Mouse (Mus musculus) lung, postnatal 36 days (tissue): ENCODE measurements around the gene S100pbp.

Experiments
- DNase-seq: peaks from one replicate; pipeline ENCODE4 v3.0.0; 2022; ENCODE audit warnings: mixed read lengths

The S100pbp gene

DNA sequence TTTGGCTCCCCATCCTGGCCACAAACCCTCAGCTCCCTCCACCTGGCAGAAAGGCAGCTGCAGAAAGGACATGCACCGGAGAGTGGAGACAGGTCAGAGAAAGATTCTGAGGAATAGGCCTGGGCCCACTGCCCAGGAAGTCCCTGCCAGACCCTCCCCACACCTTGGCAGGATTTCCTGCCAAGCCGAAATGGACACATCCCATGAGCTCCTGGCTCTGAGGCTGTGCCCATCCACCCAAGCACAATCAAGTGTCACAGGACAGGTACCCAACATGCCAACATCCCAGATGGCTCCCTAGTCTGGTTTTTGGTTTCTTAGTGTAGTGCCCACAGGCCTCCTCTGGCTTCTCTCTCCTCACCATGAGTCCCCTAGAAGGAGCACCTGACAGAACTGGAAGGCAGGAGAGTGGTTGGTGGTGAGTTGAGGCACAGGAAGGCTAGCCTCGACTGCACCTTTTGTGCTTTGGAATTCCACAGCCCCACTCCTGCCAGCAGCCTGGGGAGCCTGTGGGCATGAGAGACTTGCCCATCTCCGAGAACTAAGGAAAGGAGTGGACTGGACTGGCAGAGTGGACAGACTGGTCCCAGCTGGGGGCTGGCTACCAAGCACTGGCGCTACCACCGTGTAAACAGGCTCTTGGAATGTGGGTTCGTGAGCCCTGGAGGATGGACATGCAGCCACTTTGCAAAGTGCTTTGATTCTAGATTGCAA is 31.0 kb upstream of the S100pbp start:
- DNase-seq: no peak

DNA sequence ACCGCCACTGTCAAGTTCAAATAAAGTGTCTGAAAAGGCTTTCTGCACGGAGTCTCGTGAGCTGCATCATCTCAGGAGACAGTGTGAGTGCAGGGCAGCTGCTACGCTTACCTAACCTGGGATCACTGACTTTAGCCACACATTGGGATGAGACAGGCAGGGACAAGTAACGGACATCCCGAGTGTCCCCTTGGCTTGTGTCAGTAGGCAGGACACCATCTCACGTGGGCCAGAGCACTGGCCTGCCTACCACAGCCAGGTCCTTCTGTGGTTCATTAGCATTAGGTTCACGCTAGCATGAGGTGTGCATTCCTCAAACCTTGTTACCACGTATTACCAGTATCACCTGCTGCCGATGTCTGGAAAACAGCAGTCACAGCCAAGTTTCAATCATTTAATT is 29.7 kb upstream of the S100pbp start:
- DNase-seq: no peak

DNA sequence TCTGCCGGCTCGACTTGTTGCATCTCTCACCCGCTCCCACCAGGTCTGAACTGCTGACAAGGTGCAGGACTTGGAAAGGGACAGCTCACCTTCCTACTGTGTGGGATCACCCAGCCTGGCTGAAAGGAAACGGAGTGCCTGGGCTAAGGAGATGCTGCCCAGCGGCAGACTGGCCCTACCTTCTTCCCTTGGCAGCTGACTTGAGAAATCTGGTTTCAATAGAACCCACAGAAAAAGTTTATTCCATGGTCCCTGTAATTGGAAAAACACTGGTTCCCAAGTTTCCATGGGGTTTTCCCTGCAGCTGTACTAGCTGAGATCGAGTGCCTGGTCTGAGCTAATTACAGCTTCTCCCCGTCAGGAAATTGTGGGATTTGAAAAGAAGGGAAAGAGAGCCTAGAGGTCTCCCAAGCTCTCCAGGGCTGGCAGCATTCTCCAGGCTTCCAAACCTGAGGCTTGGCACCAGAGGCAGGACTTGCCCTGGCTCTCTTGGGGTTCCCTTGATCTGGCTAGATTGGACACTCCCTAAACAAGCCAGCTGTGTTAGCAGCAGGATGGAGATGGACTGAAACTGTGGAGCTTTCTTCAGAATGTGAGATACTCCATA is 29.1 kb upstream of the S100pbp start:
- no peak for DNase-seq

DNA sequence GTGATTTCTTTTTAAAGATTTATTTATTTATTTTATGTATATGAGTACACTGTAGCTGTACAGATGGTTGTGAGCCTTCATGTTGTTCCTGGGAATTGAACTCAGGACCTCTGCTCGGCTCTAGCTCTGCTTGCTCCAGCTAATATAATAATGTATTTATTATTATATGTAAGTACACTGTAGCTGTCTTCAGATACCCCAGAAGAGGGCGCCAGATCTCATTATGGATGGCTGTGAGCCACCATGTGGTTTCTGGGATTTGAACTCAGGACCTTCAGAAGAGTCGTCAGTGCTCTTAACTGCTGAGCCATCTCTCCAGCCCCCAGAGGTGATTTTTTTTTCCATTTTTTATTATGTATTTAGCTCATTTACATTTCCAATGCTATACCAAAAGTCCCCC is 23.0 kb upstream of the S100pbp start:
- DNase-seq: peak; percentile 61

DNA sequence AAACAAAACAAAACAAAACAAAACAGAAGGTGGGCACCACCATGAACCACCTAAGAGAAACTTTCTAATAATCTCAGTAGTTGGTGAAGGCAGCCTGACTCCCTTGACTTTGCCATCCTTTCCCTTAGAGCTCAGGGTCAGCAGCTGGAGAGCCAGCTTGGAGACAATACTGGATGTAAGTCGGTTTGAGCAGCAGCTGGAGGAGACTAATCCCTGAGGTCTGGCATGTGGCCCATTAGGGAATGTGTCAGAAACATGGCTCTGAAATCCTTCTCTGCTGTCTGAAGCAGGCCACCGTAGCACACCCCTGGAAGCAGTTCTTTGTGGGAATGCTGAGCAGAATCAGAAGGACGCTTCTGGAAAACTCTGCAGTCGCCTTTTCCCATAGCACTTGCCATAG is 21.9 kb upstream of the S100pbp start:
- peak; percentile 45 for DNase-seq

DNA sequence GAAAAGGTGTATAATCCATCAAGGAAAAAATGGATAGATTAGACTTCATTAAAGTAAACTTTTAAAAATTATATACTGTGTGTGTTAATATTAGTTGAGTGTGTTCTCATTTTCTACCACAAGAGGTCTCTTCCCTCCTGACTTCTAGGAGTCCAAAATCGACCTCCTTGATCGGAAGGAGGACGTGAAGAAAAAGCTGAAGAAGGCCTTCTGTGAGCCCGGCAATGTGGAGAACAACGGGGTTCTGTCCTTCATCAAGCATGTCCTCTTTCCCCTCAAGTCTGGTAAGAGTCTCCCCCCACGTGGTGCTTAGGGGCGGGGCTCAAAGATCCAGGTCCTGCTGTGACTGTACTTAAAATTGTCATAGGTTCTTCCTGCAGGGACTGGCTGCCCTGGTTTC is 20.0 kb upstream of the S100pbp start:
- no peak for DNase-seq

DNA sequence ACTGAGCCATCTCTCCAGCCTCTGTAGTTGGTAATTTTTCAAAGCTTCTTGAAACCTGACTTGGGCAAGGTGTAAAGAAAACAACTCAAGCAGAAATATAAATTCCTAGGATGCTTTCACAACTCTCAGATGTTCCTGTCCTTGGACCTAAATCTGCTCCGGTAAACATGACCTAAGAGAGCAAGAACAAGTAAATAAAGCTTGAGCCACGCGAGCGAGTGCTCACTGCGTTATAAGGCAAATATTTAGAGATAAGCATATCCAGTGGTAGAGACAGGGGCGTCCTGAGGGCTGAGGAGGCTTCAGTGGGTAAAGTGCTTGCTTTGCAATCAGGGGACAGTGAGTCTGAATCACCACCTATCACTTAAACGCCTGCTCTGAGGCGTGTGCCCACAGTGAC is 17.3 kb upstream of the S100pbp start:
- DNase-seq: peak; percentile 21

DNA sequence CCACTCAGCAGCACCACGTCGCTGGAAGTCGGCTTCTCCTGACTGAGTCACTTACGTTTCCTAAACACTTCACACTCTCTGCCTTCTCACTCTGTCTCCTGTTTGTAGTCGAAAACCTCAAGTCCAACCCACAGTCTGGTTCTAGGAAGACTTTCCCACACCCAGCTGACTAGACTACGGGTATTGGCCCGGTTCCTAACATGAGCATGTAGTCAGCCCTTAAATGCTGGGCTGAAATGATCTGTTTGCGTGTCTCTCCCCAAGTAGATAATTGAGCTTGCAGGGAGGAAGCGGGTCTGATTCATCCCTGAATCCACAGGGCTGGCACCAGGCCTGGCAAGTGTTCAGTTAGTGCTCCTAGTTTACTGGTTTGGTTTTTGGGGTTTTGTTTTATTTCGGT is 15.1 kb upstream of the S100pbp start:
- no peak for DNase-seq

DNA sequence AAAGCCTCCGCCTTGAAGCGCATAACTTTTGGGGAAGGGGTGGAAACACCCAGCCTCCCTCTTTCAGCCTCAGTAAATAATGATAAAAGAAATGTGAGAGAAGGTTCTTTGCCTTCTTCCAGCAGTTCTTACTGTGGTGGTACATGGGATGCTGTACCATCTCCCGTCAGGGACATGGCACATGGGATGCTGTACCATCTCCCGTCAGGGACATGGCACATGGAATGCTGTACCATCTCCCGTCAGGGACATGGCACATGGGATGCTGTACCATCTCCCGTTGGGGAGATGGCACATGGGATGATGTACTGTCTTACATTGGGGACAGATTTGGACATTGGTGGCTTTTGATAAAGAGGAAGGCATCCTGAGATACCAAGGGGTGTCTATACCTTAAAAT is 8.0 kb upstream of the S100pbp start:
- no peak for DNase-seq

DNA sequence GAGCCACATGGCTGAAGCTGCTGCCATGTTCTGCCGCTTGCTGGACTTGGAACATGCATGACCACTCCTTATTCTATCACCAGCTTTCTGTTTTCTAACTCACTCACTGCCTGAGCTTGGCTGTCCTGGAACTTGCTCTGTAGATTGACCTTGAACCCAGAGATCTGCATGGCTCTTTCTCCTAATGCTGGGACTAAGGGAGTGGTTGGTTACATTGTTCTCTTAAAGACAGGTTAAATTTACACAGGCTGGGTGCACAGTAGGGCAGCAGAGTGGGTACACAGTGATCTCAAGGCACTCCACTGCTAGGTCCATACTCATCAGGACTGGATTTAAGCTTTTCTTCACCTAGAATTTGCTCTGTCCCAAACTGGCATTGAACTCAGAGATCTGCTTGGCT is 4.8 kb upstream of the S100pbp start:
- DNase-seq: no peak

DNA sequence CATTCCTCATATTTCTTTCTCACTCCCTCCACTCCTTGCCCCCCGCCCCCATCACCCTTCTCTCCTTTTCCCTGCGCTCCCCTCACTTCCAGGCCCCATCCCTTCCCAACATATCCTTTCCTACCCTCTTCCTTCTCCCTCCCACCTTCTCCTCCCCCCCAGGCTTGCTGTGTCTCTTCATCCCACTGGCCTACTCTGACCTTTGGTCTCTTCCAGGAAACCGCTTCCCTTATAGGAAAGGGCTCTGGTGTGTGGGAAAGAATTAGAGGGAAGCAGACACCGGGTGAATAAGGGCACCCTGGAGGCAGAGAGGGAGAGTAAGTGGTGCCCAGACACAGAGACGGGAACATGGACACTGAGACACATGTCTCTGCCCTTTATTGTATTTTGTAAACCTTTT is 2.2 kb upstream of the S100pbp start:
- DNase-seq: no peak

DNA sequence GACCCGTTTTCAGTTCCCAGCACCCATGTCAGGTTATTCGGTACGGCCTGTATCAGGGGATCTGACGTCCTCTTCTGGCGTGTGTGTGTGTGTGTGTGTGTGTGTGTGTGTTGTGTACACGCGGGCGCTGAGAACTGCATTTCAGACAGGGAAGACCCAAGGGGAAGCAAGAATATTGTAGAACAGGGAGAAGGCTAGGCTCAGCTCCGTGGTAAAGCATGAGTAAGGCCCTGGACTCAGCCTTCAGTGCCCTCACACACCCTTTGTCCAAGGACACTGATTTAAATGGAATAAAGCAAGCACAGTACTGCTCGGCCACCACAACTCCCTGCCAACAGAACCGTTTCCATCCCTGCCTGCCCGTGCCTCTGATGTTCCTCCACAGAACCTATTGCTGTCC is 1.0 kb upstream of the S100pbp start:
- peak; percentile 21 for DNase-seq

DNA sequence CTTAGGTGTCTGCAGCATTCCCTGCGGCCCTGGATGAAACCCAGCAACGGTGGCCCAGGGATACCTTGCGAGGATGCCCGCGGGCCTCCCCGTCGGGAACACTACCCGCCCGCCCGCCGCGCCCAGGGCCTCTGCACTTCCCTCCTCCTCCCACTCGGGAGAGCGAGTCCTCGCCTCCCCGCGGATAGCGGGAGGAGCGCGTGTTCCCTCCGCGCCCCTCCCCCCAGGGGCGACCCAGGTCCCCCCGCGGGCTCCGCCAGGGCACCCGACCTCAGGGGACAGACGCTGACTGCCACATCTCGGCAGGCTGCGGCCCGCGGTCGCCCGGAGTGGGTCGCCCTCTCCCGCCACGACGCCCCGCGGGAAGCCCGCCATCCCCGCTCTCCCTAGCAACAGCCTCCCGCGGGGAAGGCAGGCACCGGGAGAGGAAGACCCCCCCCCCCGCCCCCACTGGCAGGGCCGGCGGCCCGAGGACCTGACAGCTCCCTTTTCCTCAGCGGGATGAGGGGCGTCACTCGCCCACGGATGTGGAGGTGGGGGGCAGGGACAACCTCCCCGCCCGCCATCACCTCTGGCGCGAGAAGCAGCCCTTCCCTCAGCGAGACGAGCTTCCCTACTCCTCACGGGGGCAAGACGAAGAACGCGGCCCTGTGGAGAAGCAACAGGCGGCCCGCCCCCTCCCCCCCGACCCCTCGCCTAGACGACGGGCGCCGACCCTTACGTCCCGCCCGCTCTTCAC is 555 bp downstream of the S100pbp start:
- DNase-seq: peak; percentile 38

DNA sequence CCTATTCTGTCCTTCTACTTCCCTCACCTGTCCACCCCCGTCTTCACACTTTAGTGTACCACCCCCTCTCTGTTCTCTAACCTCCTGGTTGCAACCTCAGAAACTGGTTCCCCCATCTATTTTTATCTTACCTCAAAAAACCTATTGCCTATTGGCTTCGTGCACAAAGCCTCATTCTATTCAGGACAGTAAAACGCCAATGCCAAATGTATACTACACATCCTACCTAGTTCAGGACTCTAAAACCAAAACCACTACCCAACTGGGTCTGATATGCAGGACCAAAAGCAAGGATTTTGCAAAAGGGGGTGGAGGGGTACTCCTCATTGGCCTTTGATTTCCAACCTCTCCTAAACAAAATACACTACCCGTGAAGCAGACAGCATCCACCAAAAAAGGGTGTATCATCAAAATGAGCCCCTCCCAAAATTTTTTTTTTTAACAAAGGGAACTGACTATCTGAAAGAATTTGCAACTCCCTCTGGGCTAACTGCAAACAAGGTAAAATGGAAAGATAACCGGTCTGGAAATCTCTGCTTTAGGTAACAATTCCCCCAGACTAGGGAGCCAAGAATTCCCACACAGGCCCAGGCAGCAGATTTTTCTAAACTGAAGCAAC is 1.4 kb downstream of the S100pbp start:
- DNase-seq: no peak

DNA sequence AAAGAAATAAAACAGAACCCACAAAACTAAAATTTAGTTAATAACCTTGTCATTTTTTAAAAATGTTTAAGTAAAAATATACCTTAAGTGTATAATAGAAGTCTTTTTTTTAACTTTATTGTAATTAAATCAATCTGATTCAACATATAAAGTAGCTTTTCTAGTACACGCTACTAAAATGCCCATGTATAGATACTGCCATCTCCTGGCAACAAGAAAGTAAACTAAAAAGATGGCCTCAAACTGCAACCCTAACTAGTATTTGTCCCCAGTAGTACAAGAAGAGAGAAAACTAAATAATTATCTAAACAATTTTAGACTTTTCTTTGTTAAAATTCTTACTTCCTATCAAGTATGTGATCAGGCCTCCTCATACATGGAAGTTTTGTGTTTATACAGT is 10.0 kb downstream of the S100pbp start:
- no peak for DNase-seq

DNA sequence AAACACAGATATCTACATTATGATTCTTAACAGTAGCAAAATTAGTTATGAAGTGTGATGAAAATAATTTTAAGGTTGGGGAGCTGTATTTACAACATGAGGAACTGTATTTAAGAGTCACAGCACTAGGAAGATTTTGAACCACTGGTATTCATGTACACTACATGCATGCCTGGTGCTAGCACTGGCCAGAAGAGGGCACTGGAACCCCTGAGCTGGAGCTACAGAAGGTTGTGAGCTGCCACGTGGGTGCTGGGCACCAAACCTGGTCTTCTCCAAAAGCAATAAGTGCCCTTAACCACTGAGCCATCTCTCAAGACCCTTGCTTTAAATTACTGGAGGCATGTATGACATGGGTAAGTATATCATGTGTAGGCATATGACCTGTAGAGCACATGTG is 17.0 kb downstream of the S100pbp start:
- DNase-seq: no peak

DNA sequence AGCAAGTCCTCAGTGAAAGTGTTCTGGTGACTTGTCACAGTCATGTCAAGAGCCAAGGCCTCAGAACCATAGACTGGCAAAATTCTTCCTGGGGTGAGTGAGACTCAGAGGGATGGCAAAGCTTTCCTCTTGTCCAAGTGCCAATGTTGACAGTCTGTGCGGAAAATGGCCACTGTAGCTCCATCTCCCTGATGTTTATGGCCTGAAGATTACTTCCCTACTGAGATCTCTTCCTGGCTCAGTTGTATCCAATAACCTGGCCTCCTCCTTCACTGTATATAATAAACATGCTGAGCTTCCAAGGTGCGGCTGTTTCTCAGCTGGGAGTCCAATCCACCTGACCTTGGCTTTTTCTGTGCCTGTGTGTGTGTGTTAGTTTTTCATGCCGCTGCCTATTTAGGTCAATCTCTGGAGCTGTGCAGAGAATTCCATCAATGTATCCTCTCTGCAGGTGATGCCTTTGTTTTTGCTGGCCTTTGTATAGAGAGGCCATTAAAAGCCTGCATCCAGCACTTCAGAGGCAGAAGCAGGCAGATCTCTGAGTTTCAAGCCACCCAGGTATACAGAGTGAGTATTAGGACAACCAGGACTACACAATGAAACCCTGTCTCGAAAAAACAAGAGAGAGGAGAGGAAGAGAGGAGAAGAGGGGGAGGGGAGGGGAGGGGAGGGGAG is 27.8 kb downstream of the S100pbp start:
- no peak for DNase-seq

DNA sequence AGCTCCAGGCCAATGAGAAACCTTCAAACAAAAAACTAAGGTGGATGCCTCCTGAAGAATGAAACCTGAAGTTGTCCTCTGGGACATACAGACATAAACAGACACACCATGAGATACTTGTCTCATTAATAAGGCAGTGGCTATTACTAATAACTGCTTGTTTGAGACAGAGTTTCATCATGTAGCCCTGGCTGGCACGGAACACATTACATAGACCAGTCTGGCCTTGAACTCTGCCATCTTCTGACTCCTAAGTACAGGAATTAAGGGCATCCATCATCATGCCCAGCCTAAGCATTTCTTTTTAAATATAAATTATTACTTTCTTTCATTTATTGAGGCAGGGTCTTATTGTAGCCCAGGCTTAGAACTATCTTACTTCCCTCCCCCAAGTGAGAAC is 28.5 kb downstream of the S100pbp start:
- DNase-seq: no peak

DNA sequence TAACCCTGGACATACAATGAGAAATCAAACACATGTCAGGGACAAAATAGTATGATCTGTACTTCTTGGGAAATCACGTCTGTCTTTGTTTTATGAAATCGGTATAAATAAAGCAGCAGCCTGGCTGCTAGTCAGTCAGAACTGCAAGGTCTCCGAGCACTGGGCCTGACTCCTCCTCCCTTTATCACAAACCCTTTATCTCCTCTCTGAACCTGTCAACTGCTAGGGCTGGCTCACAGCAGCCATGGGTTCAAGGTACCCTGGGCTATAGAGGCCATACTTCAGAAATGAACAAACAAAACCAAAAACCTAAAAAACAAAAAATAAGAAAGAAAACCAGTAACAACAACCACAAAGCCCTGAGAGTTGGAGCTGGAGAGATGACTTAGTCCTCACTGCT is 31.0 kb downstream of the S100pbp start:
- no peak for DNase-seq

DNA sequence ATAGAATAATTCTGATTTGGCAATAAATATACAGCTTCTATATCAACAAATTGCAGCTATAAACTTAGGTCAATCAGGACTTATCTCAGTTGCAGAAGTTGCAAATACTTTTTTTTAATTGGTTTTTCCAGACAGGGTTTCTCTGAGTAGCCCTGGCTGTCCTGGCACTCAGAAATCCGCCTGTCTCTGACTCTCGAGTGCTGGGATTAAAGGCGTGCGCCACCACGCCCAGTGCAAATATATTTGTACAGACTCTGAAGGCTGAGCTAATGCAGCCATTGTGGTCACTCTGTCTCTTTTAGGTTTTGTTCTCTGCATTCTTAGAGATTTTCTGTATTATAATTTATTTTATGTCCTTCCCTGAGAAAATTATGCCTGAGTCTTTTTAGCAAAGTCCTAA is 32.0 kb downstream of the S100pbp start:
- no peak for DNase-seq

DNA sequence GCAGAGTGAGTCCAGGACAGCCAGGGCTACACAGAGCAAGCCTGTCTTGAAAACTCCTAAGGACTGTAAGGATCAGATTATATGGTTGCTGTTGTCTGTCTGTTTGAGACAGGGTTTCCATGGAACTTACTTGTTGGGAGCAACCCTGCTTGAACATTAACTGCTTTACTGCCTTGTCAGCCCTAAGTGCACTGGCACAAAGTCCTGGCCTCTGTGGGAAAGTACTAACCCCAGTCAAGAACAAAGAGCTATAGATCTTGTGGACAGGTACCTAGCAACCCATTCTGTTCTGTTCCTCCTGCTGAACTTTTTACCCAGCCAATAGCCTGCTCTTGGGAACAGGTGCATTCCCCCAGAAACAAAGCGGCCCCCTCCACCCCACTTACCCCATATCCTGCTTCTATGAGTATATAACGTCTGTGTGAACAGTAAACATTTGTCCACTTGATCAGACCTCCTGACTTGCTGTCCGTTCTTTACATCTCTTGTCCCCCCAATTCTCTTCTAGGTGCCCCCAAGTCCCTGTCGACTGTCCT is 38.2 kb downstream of the S100pbp start:
- DNase-seq: no peak

DNA sequence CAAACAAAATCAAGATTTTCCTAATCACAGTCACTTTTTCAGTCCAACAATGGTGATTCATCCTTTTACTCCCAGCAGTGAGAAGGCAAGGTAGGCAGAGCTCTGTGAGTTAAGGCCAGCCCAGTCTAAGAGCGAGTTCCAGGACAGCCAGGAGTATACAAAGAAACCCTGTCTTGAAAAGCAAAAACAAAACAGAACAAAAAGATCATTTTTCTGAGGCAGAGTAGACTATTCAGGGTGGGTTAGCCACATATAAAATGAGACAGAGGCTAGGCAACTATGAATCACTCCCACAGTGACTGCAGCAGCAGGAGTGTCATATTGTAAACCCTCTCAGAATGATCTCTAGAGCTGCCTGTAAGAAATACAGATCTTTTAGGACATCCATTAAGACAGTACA is 40.2 kb downstream of the S100pbp start:
- DNase-seq: no peak

DNA sequence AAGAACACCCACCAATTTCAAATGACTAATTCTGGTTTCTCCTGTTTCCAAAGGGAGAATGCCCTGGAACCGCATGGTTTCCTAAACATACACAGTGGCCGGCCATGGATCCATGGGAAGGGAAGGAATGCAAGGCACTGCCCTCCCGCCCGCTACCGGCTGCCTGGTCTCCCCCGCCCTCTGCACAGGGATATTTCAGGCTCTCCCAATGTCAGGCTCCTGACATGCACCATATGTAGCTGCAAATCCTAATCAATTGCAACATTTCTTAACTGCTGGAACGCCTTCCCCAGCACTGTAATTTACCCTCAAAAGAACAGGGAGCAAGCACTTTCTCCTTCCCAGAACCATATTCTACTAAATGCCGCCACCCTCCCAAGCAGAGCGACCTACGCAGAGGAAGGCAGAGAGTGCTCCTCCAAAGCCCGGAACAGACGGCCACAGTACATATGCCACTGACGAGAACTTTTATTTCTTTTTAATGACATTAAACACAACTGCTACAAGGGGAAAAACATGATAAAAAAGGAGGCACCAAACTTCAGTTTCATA is 41.9 kb downstream of the S100pbp start:
- peak; percentile 29 for DNase-seq
